Comparison of ENCODE assay signal across 8 mouse cellular contexts in genomic region chr19:38025254-38026041, GRCm38 (mm10). TPM values are rescaled to one million over a fixed set of nuclear protein-coding genes. Genes with fewer than 3 reads are reported as not detected.
DNase-seq lines count a peak whose midpoint lies in the region; TF ChIP-seq lines count a peak whose summit lies in the region.

No protein-coding gene starts in this region.

- H3K27me3 ChIP-seq in embryonic facial prominence, embryonic 10.5 days (replicated peaks; ENCODE audit: low read depth, poor library complexity, severe bottlenecking) = no peaks in the 10 kb centered on the region
- H3K27me3 ChIP-seq in kidney, adult 2 months (replicated peaks; ENCODE audit: control insufficient read depth, insufficient read depth, low read length) = no peaks in the 10 kb centered on the region

- H3K4me3 ChIP-seq in embryonic facial prominence, embryonic 10.5 days = no peak overlapping the region
- no peak overlapping the region for H3K4me3 ChIP-seq in kidney, adult 2 months (ENCODE audit: insufficient read depth, low read depth, low read length)

- TF ChIP-seq POLR2A in kidney, adult 2 months (IDR thresholded peaks at IDR 0.05; ENCODE audit: low read depth, low read length) = no peak

- H3K9me3 ChIP-seq in embryonic facial prominence, embryonic 10.5 days = no peaks in the 10 kb centered on the region

- H3K27ac ChIP-seq in embryonic facial prominence, embryonic 10.5 days (replicated peaks) = peak overlapping the region; percentile 2; the same call in 1 of the 2 replicates
- H3K27ac ChIP-seq in kidney, adult 2 months (ENCODE audit: insufficient read depth, low read depth, low read length) = peak overlapping the region; percentile 96

- DNase-seq in adrenal gland, postnatal 10 days = peak; percentile 35
- no peak for DNase-seq in adrenal gland, adult 8-10 months
- DNase-seq in embryonic facial prominence, embryonic 10.5 days (ENCODE audit: low spot score) = peak; percentile 25
- peak; percentile 93 for DNase-seq in kidney, adult 2 months
- DNase-seq in lung, postnatal 36 days = peak; percentile 94
- no peak for DNase-seq in layer of hippocampus, adult 18-20 months (ENCODE audit: low spot score in 2 of 2)
- no peak for DNase-seq in layer of hippocampus, postnatal 36 days
- no peak for DNase-seq in MN1 (ENCODE audit: low spot score)

- no peak for TF ChIP-seq CTCF in kidney, adult 2 months (conservative IDR thresholded peaks at IDR 0.05; ENCODE audit: insufficient read depth, insufficient read length, low read depth, low read length)

- peaks cover 25% of the 10 kb centered on the region for H3K4me1 ChIP-seq in embryonic facial prominence, embryonic 10.5 days
- peaks cover 59% of the 10 kb centered on the region for H3K4me1 ChIP-seq in kidney, adult 2 months (ENCODE audit: control insufficient read depth, insufficient read depth, low read length)

- no peaks in the 10 kb centered on the region for H3K36me3 ChIP-seq in embryonic facial prominence, embryonic 10.5 days (replicated peaks)
- H3K36me3 ChIP-seq in kidney, adult 2 months (ENCODE audit: control insufficient read depth, insufficient read depth, low read length) = no peaks in the 10 kb centered on the region

- WGBS in embryonic facial prominence, embryonic 10.5 days = 73% methylated on average over 8 of the region's 9 CpGs
- 26% methylated on average over 6 of the region's 9 CpGs for WGBS in kidney, adult 2 months

RNA-seq across cellular contexts. Expression of gene Myof, which starts 17.9 kb away (rescaled TPM):
- 10 to 100 TPM; 15.1 to 16.0 TPM for total RNA-seq in adrenal gland, postnatal 10 days (2021)
- total RNA-seq in adrenal gland, adult 8-10 months (2022) = 100 to 1,000 TPM in 1 of 4 experiments, 10 to 100 TPM in 3; 33.4 to 102 (median 63.6) TPM
- polyA plus RNA-seq in embryonic facial prominence, embryonic 10.5 days (2016; fragmentation: Nextera tagmentation; extraction: Ambion mirVana) = 2.6 and 4.0 TPM in 2 replicates
- 24.2 and 27.5 TPM in 2 replicates for polyA plus RNA-seq in kidney, adult 2 months (2012; rRNA removed)
- 1 to 10 TPM; 3.3 to 4.3 TPM for total RNA-seq in layer of hippocampus, adult 18-20 months (2021)
- 1 to 10 TPM; 4.0 to 5.3 TPM for total RNA-seq in layer of hippocampus, postnatal 36 days (2021)

RNA-seq across cellular contexts. Expression of gene Cep55, which starts 29.4 kb away (rescaled TPM):
- 1 to 10 TPM; 7.1 to 7.7 TPM for total RNA-seq in adrenal gland, postnatal 10 days (2021)
- 1 to 10 TPM in 3 of 4 experiments, under 1 TPM in 1; 0.44 to 1.5 (median 1.2) TPM for total RNA-seq in adrenal gland, adult 8-10 months (2022)
- 29.6 and 38.1 TPM in 2 replicates for polyA plus RNA-seq in embryonic facial prominence, embryonic 10.5 days (2016; fragmentation: Nextera tagmentation; extraction: Ambion mirVana)
- 0.14 and 0.15 TPM in 2 replicates for polyA plus RNA-seq in kidney, adult 2 months (2012; rRNA removed)
- total RNA-seq in layer of hippocampus, adult 18-20 months (2021) = under 1 TPM; 0.28 to 0.32 TPM
- total RNA-seq in layer of hippocampus, postnatal 36 days (2021) = under 1 TPM in 1 of 2 experiments, not detected in 1; 0.28 TPM

Comparison
In these comparisons a context has a peak if more than half of its experiments do, and no peak if none do; other contexts are left out.
1. DNase-seq: peak in adrenal gland, postnatal 10 days (single experiment), embryonic facial prominence, embryonic 10.5 days (single experiment), kidney, adult 2 months (single experiment) and lung, postnatal 36 days (single experiment); none in adrenal gland, adult 8-10 months (single experiment), layer of hippocampus, adult 18-20 months (0 of 2), layer of hippocampus, postnatal 36 days (0 of 2) and MN1 (single experiment).